Mouse (Mus musculus) embryonic facial prominence, embryonic 13.5 days (tissue): ENCODE data around the gene Wdr75. TPM values are rescaled to one million over a fixed set of nuclear protein-coding genes. Genes with fewer than 3 reads are reported as not detected.

ENCODE experiments used
- ATAC-seq: fragments of 200-750 bp; cut with Nextera tagmentation; 2 replicates; pipeline ENCODE4 v1.8.0; 2017; ENCODE audit warnings: low read depth; ENCODE audit not compliant: insufficient number of reproducible peaks, insufficient read depth, low FRiP score, low TSS enrichment
- H3K27ac ChIP-seq: fragments of 300-500 bp; sonication (generic); 2 replicates; pipeline ENCODE4 v1.5.1; 2015; ENCODE audit warnings: moderate library complexity, mild to moderate bottlenecking, inconsistent platforms
- H3K27me3 ChIP-seq: fragments of 300-500 bp; sonication (generic); 2 replicates; pipeline ENCODE4 v1.6.1; 2015; ENCODE audit warnings: mild to moderate bottlenecking, inconsistent platforms
- H3K36me3 ChIP-seq: fragments of 300-500 bp; sonication (generic); 2 replicates; pipeline ENCODE4 v1.6.1; 2015; ENCODE audit warnings: mild to moderate bottlenecking, inconsistent platforms
- H3K4me1 ChIP-seq: fragments of 300-500 bp; sonication (generic); 2 replicates; pipeline ENCODE4 v1.6.1; 2015; ENCODE audit warnings: inconsistent platforms
- H3K4me2 ChIP-seq: fragments of 300-500 bp; sonication (generic); 2 replicates; pipeline ENCODE4 v1.6.1; 2015; ENCODE audit warnings: moderate library complexity, mild to moderate bottlenecking, inconsistent platforms
- H3K4me3 ChIP-seq: fragments of 300-500 bp; sonication (generic); 2 replicates; pipeline ENCODE4 v1.5.1; 2015; ENCODE audit warnings: mild to moderate bottlenecking, inconsistent platforms
- H3K9ac ChIP-seq: fragments of 300-500 bp; sonication (generic); 2 replicates; pipeline ENCODE4 v1.6.1; 2015; ENCODE audit warnings: mild to moderate bottlenecking, inconsistent platforms
- H3K9me3 ChIP-seq: fragments of 300-500 bp; sonication (generic); 2 replicates; pipeline ENCODE4 v1.6.1; 2016; ENCODE audit warnings: inconsistent platforms
- WGBS: fragments of 180-500 bp; shearing (Covaris S2); methylation state at CpG from one replicate; pipeline ENCODE4 v1.1.7; 2015; ENCODE audit warnings: mixed read lengths; 5-methylcytosine and 5-hydroxymethylcytosine counted together
- polyA plus RNA-seq: library from polyadenylated mRNA; unstranded; fragments of >200 nt; fragmentation: Nextera tagmentation; extraction: Ambion mirVana; gene quantifications from 2 replicates; pipeline ENCODE4 v1.2.1, GENCODE M21; 2015

The Wdr75 gene
- polyA plus RNA-seq, 1 experiment from 2014 or later = 84.8 TPM

GRCm38 (mm10) chr1:45780606-45781288 is 14.2 kb upstream of the Wdr75 start:
- Histone ChIP-seq H3K4me2 (no peak overlapping the region), H3K9me3 (no peaks in the 10 kb centered on the region), H3K27ac (no peak overlapping the region), H3K9ac (no peak overlapping the region), H3K27me3 (no peaks in the 10 kb centered on the region), H3K4me3 (no peak overlapping the region), H3K36me3 (no peaks in the 10 kb centered on the region), H3K4me1 (no peaks in the 10 kb centered on the region)
- ATAC-seq = no peak
- 75% methylated on average over 4 of the region's 4 CpGs for WGBS

- no peak overlapping the region for H3K27ac ChIP-seq
- H3K4me3 ChIP-seq = no peak overlapping the region
- peaks cover 76% of the 10 kb centered on the region for H3K36me3 ChIP-seq
- no peaks in the 10 kb centered on the region for H3K4me1 ChIP-seq
- no peaks in the 10 kb centered on the region for H3K27me3 ChIP-seq
- no peak overlapping the region for H3K9ac ChIP-seq
- no peak overlapping the region for H3K4me2 ChIP-seq
- no peak for ATAC-seq
- 27% methylated on average over 1 of the region's 1 CpGs for WGBS
- no peaks in the 10 kb centered on the region for H3K9me3 ChIP-seq
Observed at GRCm38 (mm10) chr1:45816889-45817288, 21.9 kb downstream of the Wdr75 start.

GRCm38 (mm10) chr1:45818564-45818963 is 23.6 kb downstream of the Wdr75 start:
- H3K4me2 ChIP-seq = no peak overlapping the region
- no peak overlapping the region for H3K9ac ChIP-seq
- WGBS = 95% methylated on average over 9 of the region's 9 CpGs
- H3K36me3 ChIP-seq = peaks cover 78% of the 10 kb centered on the region
- H3K27me3 ChIP-seq = no peaks in the 10 kb centered on the region
- H3K9me3 ChIP-seq = no peaks in the 10 kb centered on the region
- no peak overlapping the region for H3K4me3 ChIP-seq
- no peak overlapping the region for H3K27ac ChIP-seq
- H3K4me1 ChIP-seq = no peaks in the 10 kb centered on the region
- ATAC-seq = no peak

GRCm38 (mm10) chr1:45824441-45824840 is 29.5 kb downstream of the Wdr75 start:
- Histone ChIP-seq H3K27ac (no peak overlapping the region), H3K4me1 (no peaks in the 10 kb centered on the region), H3K4me2 (no peak overlapping the region), H3K9me3 (no peaks in the 10 kb centered on the region), H3K36me3 (peaks cover 49% of the 10 kb centered on the region), H3K4me3 (no peak overlapping the region), H3K27me3 (no peaks in the 10 kb centered on the region), H3K9ac (no peak overlapping the region)
- 81% methylated on average over 1 of the region's 1 CpGs for WGBS
- no peak for ATAC-seq

- H3K9ac ChIP-seq = no peak overlapping the region
- no peak overlapping the region for H3K4me2 ChIP-seq
- H3K9me3 ChIP-seq = no peaks in the 10 kb centered on the region
- H3K4me3 ChIP-seq = no peak overlapping the region
- no peak for ATAC-seq
- H3K27me3 ChIP-seq = no peaks in the 10 kb centered on the region
- no peaks in the 10 kb centered on the region for H3K4me1 ChIP-seq
- WGBS = 49% methylated on average over 5 of the region's 5 CpGs
- H3K27ac ChIP-seq = no peak overlapping the region
- peaks cover 45% of the 10 kb centered on the region for H3K36me3 ChIP-seq
Observed at GRCm38 (mm10) chr1:45825140-45825539, 30.2 kb downstream of the Wdr75 start.

GRCm38 (mm10) chr1:45825630-45826029 is 30.7 kb downstream of the Wdr75 start:
- Histone ChIP-seq H3K36me3 (peaks cover 42% of the 10 kb centered on the region), H3K4me2 (no peak overlapping the region), H3K27ac (no peak overlapping the region), H3K4me3 (no peak overlapping the region), H3K9ac (no peak overlapping the region), H3K9me3 (no peaks in the 10 kb centered on the region), H3K4me1 (no peaks in the 10 kb centered on the region), H3K27me3 (no peaks in the 10 kb centered on the region)
- no peak for ATAC-seq
- 79% methylated on average over 3 of the region's 3 CpGs for WGBS

GRCm38 (mm10) chr1:45826148-45826547 is 31.2 kb downstream of the Wdr75 start:
- Histone ChIP-seq H3K4me3 (no peak overlapping the region), H3K9me3 (no peaks in the 10 kb centered on the region), H3K27ac (no peak overlapping the region), H3K4me1 (no peaks in the 10 kb centered on the region), H3K36me3 (peaks cover 37% of the 10 kb centered on the region), H3K4me2 (no peak overlapping the region), H3K27me3 (no peaks in the 10 kb centered on the region), H3K9ac (no peak overlapping the region)
- WGBS = 88% methylated on average over 2 of the region's 2 CpGs
- ATAC-seq = no peak

GRCm38 (mm10) chr1:45826796-45827195 is 31.8 kb downstream of the Wdr75 start:
- no peak overlapping the region for H3K4me2 ChIP-seq
- 86% methylated on average over 2 of the region's 2 CpGs for WGBS
- no peak for ATAC-seq
- H3K9ac ChIP-seq = no peak overlapping the region
- no peaks in the 10 kb centered on the region for H3K27me3 ChIP-seq
- no peak overlapping the region for H3K4me3 ChIP-seq
- no peak overlapping the region for H3K27ac ChIP-seq
- no peaks in the 10 kb centered on the region for H3K4me1 ChIP-seq
- peaks cover 30% of the 10 kb centered on the region for H3K36me3 ChIP-seq
- H3K9me3 ChIP-seq = no peaks in the 10 kb centered on the region

- no peaks in the 10 kb centered on the region for H3K4me1 ChIP-seq
- H3K27ac ChIP-seq = no peak overlapping the region
- H3K4me2 ChIP-seq = no peak overlapping the region
- H3K27me3 ChIP-seq = no peaks in the 10 kb centered on the region
- ATAC-seq = no peak
- no peak overlapping the region for H3K4me3 ChIP-seq
- no peaks in the 10 kb centered on the region for H3K9me3 ChIP-seq
- WGBS = 82% methylated on average over 8 of the region's 8 CpGs
- no peaks in the 10 kb centered on the region for H3K36me3 ChIP-seq
- H3K9ac ChIP-seq = no peak overlapping the region
Observed at GRCm38 (mm10) chr1:45830453-45831206, 35.7 kb downstream of the Wdr75 start.

GRCm38 (mm10) chr1:45835362-45836063 is 40.5 kb downstream of the Wdr75 start:
- no peaks in the 10 kb centered on the region for H3K36me3 ChIP-seq
- H3K27me3 ChIP-seq = no peaks in the 10 kb centered on the region
- H3K9ac ChIP-seq = no peak overlapping the region
- H3K4me2 ChIP-seq = no peak overlapping the region
- 0 out of 2 replicates have a peak overlapping the region, but pooled peaks have one; percentile 11 for H3K27ac ChIP-seq
- no peak for ATAC-seq
- H3K4me1 ChIP-seq = no peaks in the 10 kb centered on the region
- H3K4me3 ChIP-seq = no peak overlapping the region
- 73% methylated on average over 4 of the region's 4 CpGs for WGBS
- no peaks in the 10 kb centered on the region for H3K9me3 ChIP-seq

GRCm38 (mm10) chr1:45837736-45838135 is 42.8 kb downstream of the Wdr75 start:
- Histone ChIP-seq H3K9me3 (no peaks in the 10 kb centered on the region), H3K4me2 (no peak overlapping the region), H3K36me3 (no peaks in the 10 kb centered on the region), H3K9ac (no peak overlapping the region), H3K27ac (0 out of 2 replicates have a peak overlapping the region, but pooled peaks have one; percentile 44), H3K4me3 (no peak overlapping the region), H3K4me1 (no peaks in the 10 kb centered on the region), H3K27me3 (no peaks in the 10 kb centered on the region)
- 59% methylated on average over 4 of the region's 4 CpGs for WGBS
- ATAC-seq = no peak; the same call in 1 of the 2 replicates
